Mouse (Mus musculus): ENCODE results near the gene Dars.

Dars gene

GRCm38 (mm10) chr1:128411141-128411540, 6.0 kb downstream of the Dars start:
- DNase-seq = no peak

- no peak for DNase-seq
Observed at GRCm38 (mm10) chr1:128406846-128407245, 10.3 kb downstream of the Dars start.

DNA sequence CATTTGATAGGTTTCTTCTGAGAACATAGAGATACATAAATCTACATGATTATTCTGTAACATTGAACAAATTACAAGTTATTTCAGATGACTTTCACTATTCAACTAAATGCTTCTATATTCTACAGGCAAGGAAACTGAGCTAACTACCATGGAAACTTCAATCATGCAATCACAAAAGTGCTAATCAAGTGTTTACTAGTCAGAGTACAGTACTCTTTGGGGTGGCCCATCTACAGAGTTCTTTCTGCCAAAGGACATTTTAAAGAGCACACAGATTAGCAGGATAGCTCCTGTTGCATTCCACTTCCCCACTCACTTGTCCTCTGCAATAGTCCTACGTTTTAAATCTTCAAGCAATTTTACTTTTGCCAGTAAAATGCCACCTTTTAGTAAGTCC, 11.5 kb downstream of the Dars start:
- no peak for DNase-seq

DNA sequence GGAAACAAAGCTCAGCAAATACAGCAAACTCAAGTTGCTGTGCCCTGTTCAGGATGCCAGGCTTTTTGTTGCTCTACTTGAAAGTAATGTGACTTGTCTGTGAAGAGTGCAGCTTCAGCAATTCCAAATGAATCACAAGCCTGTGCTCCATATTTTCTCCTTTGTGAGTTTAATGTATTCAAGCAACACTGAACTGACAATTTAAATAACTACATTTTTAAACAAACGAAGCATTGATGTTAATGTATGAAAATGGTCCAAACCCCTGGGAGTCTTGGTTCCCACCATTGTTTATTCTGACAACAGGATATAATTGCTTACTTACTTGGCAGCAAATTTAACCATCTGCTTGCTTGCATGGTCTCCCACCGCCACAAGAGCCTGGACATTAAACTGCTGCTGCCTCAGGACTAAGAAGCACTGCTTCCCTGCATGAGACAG, 12.1 kb downstream of the Dars start:
- peak; percentile 2 for DNase-seq

DNA sequence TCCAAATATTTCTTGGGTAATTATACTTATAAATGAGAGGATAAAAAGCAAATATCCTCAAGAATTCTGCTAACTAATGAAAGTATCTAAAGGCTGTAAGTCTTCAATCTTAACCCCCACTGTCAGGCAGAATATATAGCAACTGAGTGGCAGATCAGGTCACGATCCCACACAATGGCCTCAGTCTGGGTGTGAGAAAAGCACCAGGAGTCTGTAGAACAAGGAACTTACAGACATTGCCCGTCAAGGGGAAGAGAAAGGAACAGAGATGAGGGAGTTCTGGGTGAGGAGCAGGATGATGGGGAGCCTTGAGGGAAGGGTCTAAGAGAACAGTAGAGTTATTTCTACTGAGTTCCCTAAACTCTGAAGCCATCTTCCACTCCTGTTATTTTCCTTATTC, 16.2 kb downstream of the Dars start:
- no peak for DNase-seq

GRCm38 (mm10) chr1:128399941-128400915, 16.9 kb downstream of the Dars start:
- DNase-seq = no peak

DNA sequence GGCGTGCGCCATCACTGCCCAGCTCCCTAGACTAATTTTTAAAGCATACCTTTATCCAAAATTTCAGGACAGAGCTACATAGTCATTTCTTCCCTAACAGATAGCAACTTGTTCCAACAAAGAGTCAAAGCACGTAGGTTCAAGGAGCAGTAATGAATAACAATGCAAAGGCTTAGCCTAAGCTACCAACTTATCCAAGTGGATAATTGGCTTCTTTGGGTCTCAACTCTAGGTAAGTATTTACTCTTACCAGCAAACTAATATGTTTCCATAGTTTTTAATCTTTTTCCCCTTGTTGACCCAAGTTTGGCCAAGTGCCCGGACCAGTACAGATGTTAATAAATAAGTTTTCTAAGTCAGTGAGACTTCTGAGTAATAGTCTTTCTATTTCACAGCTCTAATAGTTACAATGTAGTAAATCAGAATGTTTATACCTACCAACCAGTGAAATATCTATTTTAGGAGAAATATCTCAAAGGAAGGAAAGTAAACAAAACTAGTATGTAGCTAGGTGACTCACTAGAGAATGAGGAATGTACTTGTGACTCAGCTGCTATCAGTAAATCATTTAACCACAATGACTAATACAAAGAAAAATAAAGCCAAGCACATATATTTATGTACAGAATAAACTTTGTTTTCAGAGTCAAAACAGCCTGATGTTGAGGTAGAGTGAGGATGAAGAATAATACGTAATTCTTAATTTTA, 18.3 kb downstream of the Dars start:
- DNase-seq = no peak

DNA sequence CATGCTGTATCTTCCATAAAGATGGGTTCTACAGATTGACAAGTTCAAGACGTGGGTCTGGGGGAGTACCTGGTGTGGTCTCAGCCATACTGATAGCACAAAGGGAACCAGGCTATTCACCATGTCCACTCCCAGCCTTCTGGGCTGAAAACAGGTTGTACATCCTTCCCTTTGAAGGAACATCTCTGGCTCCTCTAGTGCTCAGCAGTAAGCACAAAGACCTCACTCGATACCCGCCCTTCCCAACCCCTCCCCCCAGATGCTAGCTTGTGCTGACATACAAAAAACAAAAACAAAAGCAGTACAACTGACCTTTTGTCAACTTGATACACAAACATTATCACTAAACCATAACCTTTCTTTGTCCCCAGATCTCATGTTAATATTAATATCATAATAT, 22.5 kb downstream of the Dars start:
- DNase-seq = no peak

- no peak for DNase-seq
Observed at GRCm38 (mm10) chr1:128392382-128392781, 24.8 kb downstream of the Dars start.

DNA sequence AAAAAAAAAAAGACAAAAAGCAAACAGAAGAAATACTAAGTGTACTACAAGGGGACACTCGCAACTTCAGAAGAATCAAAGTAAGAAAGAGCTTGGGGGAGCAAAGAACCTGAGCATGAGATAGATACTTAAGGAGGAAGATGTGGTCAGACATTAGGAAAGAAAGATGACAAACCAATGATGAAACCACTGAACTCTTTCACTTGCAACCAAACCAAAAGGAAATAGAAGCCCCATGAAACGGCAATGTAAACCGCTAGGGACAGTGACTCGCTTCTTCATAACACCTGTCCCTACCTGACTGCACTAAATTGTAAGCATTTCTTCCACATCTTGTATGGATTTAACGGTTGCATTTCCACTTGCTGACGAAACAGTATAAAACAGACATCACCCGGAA, 30.7 kb downstream of the Dars start:
- no peak for DNase-seq

DNA sequence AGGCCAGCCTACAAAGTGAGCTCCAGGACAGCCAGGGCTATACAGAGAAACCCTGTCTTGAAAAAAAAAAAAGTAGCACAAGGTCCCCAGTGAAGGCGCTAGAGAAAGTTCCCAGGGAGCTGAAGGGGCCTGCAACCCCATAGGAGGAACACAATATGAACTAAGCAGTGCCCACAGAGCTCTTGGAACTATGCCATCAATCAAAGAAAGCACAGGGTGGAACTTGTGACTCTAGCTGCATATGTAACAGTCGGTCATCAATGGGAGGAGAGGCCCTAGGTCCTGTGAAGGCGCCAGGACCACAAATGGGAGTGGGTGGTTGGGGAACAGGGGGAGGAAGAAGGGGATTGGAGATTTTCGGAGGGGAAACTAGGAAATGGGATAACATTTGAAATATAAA, 40.3 kb downstream of the Dars start:
- no peak for DNase-seq

- no peak for DNase-seq
Observed at GRCm38 (mm10) chr1:128372143-128372860, 44.9 kb downstream of the Dars start.

DNA sequence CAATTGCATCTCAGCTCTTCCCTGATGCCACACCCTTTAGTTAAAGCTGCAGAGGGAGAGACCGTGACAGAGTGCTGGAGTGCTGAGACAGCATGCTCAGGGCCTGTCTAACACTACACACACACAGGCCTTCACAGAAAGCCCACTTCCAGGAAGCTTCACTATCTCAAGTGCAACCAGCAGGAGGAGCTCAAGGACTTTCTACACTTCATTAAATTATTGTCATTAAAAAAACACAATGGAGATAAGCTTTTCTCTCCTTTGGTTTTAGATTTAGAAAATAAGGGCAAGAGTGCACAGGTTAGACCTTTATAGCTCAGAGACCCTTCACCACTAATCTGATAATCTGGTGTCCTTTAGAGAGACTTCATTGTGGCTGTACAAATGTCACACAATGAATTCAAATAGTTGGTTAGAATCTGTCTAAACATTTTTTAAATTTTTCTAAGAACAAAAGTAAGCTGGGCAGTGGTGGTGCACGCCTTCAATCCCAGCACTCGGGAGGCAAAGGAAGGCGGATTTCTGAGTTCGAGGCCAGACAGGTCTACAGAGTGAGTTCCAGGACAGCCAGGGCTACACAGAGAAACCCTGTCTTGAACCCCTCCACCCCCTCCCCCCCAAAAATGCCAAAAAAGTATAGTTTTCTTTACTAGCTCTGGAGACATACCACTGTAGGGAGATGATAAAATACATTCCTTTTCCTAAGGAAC, 48.3 kb downstream of the Dars start:
- peak; percentile 34 for DNase-seq

DNA sequence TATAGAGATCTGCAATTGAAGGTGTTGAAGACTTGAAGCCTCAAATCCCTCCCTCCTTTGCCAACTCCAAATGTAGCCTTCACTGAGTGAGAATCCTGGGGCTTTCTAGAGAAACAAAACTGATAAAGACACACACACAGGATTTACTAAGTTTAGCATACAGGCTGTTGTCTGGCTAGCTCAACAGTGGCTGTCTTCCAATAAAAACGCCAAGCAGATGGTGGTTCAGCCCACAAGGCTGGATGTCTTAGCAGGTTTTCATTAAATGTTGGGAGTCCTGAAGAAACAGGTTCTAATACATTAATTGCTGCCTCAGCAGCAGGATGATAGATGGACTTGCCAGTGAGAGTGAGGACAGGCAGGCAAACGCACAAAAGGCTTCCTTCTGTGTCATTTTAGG, 56.6 kb downstream of the Dars start:
- peak; percentile 43 for DNase-seq

- DNase-seq = peak; percentile 94
Observed at GRCm38 (mm10) chr1:128359554-128360376, 57.4 kb downstream of the Dars start, which contains the start of gene Mcm6. Gene Mcm6 (minus strand): TSS chr1:128359664.

DNA sequence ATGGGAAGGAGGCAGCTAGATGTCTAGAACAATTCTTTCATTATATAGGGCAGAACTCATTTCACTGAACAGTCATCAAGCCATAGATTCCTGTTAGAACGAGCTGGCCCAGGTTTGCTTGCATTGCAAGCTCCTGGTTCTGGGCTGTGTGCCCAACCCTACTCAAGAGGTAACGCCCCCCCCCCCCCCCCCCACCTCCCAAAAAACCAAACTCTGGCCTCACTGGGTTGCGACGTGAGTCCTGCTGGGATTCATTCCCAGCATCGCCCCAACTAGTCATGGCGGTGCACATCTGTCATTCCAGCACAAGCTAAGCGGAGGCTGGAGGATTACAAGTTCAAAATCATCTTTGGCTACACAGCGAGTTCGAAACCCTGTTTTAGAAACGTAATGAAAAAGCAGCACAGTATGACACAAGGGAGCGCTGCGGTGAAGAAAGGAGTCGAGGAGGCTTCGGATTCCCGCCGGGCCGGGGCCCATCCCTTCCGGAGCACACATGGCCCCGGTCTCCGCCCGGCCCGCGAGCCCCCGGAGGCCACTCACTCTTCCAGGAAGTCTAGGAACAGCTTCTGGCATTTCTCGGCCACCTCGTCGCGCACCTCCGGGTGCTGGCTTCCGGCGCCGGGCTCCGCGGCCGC, 58.1 kb downstream of the Dars start:
- DNase-seq = no peak

DNA sequence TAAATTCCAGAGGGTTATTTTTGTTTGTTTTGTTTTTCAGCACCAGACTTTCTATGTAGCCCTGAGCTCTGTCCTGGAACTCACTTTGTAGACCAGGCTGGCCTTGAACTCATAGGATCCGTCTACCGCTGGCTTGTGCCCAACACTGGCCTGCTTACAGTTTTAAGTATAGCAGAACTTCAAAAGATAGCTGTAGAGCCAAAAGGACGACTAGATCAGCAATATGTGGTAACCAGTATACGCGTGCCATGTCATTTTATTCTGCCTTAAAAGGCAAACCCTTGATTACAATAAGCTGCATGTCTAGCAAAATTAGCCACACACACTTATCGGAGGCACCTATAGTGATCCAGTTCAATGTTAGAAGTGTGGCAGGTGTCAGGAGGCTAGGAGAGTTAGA, 58.9 kb downstream of the Dars start:
- DNase-seq = no peak

DNA sequence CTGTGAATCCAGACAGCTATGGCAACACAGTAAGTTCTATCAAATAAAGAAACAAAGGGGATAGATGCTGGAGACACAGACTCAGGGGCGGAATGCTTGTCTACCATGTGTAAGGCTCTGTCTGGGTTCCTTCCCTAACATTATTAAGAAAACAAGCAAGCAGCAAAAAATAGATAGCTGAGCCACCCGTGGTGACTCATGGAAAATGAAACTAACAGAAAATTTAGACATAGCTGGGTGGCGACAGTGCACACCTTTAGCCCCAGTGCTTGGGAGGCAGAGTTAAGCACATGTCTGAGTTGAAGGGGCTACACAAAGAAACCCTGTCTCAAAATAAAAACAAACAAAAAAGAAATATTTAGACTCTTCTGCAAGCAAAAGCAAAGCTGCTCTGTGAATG, 59.7 kb downstream of the Dars start:
- DNase-seq = no peak

- DNase-seq = no peak
Observed at GRCm38 (mm10) chr1:128353092-128353491, 64.1 kb downstream of the Dars start.

DNA sequence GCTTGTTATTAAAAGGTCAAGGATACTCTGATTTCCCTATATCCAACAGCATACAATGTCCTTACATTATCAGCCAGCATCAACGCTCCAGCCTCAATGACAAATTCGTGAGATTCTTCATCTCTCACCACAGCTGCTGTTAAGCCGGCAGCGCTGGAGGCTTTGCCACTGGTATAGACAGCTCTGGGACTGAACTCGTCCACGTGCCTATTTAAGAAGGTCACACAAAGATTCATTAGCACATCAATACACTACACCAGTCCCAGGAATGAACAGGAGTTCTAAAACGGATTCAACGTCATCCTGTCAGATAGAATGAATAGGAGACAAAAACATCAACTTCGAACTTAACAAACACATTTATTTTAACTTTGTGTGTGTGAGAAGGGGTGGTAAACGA, 72.9 kb downstream of the Dars start:
- DNase-seq = no peak

DNA sequence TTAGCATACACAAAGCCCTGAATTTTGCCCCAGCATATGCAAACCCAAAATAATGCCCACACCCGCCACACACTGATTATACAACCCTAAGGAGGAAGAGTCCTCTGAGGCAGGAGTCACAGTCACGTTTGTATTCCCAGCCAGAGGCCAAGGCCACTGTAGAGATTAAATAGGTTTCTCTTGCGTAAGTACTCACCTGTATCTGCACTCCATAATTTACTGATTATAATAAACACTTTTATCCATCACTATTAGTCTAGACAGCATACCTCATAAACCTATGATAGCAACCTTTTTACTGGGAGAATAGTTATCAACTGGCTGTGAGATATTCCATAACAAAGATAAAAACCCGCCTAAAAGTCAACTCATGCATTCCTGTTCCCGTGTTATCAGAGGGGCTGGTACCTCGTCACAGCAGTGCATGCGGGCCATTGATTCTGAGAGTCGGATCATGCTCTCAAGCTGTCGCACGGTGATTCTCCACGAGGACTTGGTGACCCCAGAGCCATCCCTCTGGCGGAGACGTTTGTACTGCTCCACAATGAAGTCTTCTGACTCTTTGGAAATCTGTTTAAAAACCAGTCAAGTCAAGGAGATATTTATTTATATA, 79.4 kb downstream of the Dars start:
- DNase-seq = no peak

Measured in right cerebral cortex, adult 18-20 months (tissue).